Mouse (Mus musculus): ENCODE data around the gene Pitx2. TPM values are rescaled to one million over a fixed set of nuclear protein-coding genes. Genes with fewer than 3 reads are reported as not detected.

The Pitx2 gene
- polyA plus RNA-seq, 1 experiment = 9.9 TPM

GRCm38 (mm10) chr3:129222448-129223290 lies 23.0 kb downstream of the Pitx2 start:
- WGBS = 8% methylated on average over 21 of the region's 21 CpGs
- H3K27ac ChIP-seq (ENCODE audit: insufficient read depth, low read depth, low read length) = no peak overlapping the region
- peak overlapping the region; percentile 29; the same call in 1 of the 2 replicates for H3K4me3 ChIP-seq (ENCODE audit: insufficient read depth, low read depth, low read length)
- no peaks in the 10 kb centered on the region; the same call in 1 of the 2 replicates for H3K4me1 ChIP-seq (ENCODE audit: control insufficient read depth, insufficient read depth, low read length)
- peak; percentile 10 for DNase-seq
- H3K36me3 ChIP-seq (ENCODE audit: control insufficient read depth, insufficient read depth, low read length) = no peaks in the 10 kb centered on the region
- peaks cover 8% of the 10 kb centered on the region; the same call in 1 of the 2 replicates for H3K27me3 ChIP-seq (replicated peaks; ENCODE audit: control insufficient read depth, insufficient read depth, low read length)
- TF ChIP-seq CTCF (conservative IDR thresholded peaks at IDR 0.05; ENCODE audit: insufficient read depth, insufficient read length, low read depth, low read length) (no peak), POLR2A (IDR thresholded peaks at IDR 0.05; ENCODE audit: low read depth, low read length) (no peak)

GRCm38 (mm10) chr3:129223401-129223800 lies 23.7 kb downstream of the Pitx2 start:
- no peaks in the 10 kb centered on the region for H3K36me3 ChIP-seq (ENCODE audit: control insufficient read depth, insufficient read depth, low read length)
- no peak overlapping the region for H3K4me3 ChIP-seq (ENCODE audit: insufficient read depth, low read depth, low read length)
- TF ChIP-seq CTCF (conservative IDR thresholded peaks at IDR 0.05; ENCODE audit: insufficient read depth, insufficient read length, low read depth, low read length) (no peak), POLR2A (IDR thresholded peaks at IDR 0.05; ENCODE audit: low read depth, low read length) (no peak)
- H3K27me3 ChIP-seq (replicated peaks; ENCODE audit: control insufficient read depth, insufficient read depth, low read length) = peaks cover 5% of the 10 kb centered on the region; the same call in 1 of the 2 replicates
- peak; percentile 8 for DNase-seq
- WGBS = 10% methylated on average over 6 of the region's 6 CpGs
- H3K27ac ChIP-seq (ENCODE audit: insufficient read depth, low read depth, low read length) = no peak overlapping the region
- H3K4me1 ChIP-seq (ENCODE audit: control insufficient read depth, insufficient read depth, low read length) = no peaks in the 10 kb centered on the region; the same call in 1 of the 2 replicates

DNA sequence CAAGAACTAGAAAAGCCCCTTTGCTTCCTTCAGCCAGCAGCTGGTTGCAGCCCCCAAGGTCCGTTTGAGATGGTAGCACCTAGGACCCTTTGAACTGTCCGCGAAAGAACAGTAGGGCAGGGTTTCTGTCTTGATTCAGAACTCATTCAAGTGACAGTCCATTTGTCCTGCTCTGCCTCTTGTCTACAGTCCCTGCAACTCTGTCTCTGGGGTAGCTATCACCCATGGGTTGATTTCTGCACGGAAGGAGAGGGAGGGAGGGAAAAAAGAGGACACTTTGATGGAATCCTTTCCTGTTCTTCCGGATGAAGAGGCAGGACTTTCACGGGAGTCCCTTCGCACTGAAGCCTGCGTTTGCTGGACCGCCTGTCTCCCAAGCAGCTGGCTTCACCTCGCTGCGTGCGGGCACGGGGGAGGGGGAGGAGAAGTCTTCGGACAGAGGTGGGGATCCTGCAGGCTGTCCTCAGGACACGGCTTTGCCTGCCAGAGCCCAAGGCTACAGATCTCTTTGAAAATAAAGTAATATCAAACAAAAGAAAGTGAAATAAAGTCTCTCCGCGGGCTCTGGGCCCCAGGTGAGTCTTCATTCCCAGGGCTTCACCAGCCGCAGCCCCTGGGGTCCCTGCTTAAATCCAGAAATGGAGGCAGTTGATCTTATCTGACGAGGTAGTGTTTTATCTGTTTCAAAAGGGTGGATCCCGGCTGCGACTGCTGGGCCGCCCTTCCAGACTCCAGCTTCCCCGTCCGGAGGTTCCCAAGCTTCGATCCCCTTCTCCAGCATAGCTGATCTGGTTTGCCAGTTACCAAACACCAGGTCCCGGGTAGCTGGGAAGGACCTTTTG lies 24.5 kb downstream of the Pitx2 start:
- TF ChIP-seq CTCF (conservative IDR thresholded peaks at IDR 0.05; ENCODE audit: insufficient read depth, insufficient read length, low read depth, low read length) = no peak
- no peak for TF ChIP-seq POLR2A (IDR thresholded peaks at IDR 0.05; ENCODE audit: low read depth, low read length)
- H3K27ac ChIP-seq (ENCODE audit: insufficient read depth, low read depth, low read length) = peak overlapping the region; percentile 42
- peak overlapping the region; percentile 10 for H3K4me3 ChIP-seq (ENCODE audit: insufficient read depth, low read depth, low read length)
- H3K4me1 ChIP-seq (ENCODE audit: control insufficient read depth, insufficient read depth, low read length) = no peaks in the 10 kb centered on the region; the same call in 1 of the 2 replicates
- 3% methylated on average over 26 of the region's 26 CpGs for WGBS
- peaks cover 5% of the 10 kb centered on the region; the same call in 1 of the 2 replicates for H3K27me3 ChIP-seq (replicated peaks; ENCODE audit: control insufficient read depth, insufficient read depth, low read length)
- H3K36me3 ChIP-seq (ENCODE audit: control insufficient read depth, insufficient read depth, low read length) = no peaks in the 10 kb centered on the region
- DNase-seq = peak; percentile 54

- Histone ChIP-seq H3K4me3 (ENCODE audit: insufficient read depth, low read depth, low read length) (no peak overlapping the region), H3K27me3 (replicated peaks; ENCODE audit: control insufficient read depth, insufficient read depth, low read length) (peaks cover 5% of the 10 kb centered on the region; the same call in 1 of the 2 replicates)
- peak; percentile 82 for DNase-seq
Observed at GRCm38 (mm10) chr3:129224806-129225576, 25.3 kb downstream of the Pitx2 start.

DNA sequence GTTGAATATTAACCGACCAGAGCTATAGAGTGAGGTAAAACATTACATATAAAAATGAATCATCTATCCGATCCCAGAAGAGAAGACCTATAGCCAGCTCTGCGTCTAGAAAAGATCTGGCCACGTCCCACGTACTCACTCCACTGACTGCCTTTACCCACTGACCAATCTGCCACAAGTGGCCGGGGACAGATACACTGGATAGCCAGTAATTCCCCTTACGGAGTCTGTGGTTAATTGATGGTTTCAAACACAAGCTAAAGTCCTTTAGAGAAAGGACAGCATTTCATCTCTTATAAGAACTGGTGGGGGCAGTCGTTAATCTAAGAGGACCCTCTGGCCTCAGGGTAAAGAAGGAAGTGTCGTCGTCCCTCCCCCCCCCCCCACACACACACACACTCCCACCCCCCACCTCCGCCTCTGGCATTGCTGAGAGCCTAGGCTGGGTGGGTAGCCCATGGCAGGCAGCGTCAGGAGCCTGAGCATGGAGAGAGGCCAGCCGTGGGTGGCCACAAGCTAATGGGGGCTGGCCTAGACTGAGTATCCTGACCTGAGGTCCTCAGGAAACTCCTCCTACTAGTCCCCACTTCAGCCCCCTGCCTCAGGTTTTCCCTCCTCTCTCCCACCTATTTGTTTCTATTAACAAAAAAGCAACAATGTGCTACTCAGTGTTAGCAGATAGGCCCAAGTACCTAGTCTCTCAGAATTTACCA lies 26.1 kb downstream of the Pitx2 start:
- no peak for DNase-seq
- Histone ChIP-seq H3K4me3 (ENCODE audit: insufficient read depth, low read depth, low read length) (no peak overlapping the region), H3K27ac (ENCODE audit: insufficient read depth, low read depth, low read length) (no peak overlapping the region), H3K36me3 (ENCODE audit: control insufficient read depth, insufficient read depth, low read length) (no peaks in the 10 kb centered on the region), H3K4me1 (ENCODE audit: control insufficient read depth, insufficient read depth, low read length) (no peaks in the 10 kb centered on the region; the same call in 1 of the 2 replicates), H3K27me3 (replicated peaks; ENCODE audit: control insufficient read depth, insufficient read depth, low read length) (peaks cover 5% of the 10 kb centered on the region; the same call in 1 of the 2 replicates)
- TF ChIP-seq CTCF (conservative IDR thresholded peaks at IDR 0.05; ENCODE audit: insufficient read depth, insufficient read length, low read depth, low read length) = no peak
- TF ChIP-seq POLR2A (IDR thresholded peaks at IDR 0.05; ENCODE audit: low read depth, low read length) = no peak
- 8% methylated on average over 13 of the region's 13 CpGs for WGBS

More at GRCm38 (mm10) chr3:129224806-129225576, 25.3 kb downstream of the Pitx2 start:
- no peak overlapping the region for H3K27ac ChIP-seq (ENCODE audit: insufficient read depth, low read depth, low read length)
- no peaks in the 10 kb centered on the region; the same call in 1 of the 2 replicates for H3K4me1 ChIP-seq (ENCODE audit: control insufficient read depth, insufficient read depth, low read length)
- no peak for TF ChIP-seq CTCF (conservative IDR thresholded peaks at IDR 0.05; ENCODE audit: insufficient read depth, insufficient read length, low read depth, low read length)
- TF ChIP-seq POLR2A (IDR thresholded peaks at IDR 0.05; ENCODE audit: low read depth, low read length) = no peak
- WGBS = 2% methylated on average over 40 of the region's 40 CpGs
- no peaks in the 10 kb centered on the region for H3K36me3 ChIP-seq (ENCODE audit: control insufficient read depth, insufficient read depth, low read length)

DNA sequence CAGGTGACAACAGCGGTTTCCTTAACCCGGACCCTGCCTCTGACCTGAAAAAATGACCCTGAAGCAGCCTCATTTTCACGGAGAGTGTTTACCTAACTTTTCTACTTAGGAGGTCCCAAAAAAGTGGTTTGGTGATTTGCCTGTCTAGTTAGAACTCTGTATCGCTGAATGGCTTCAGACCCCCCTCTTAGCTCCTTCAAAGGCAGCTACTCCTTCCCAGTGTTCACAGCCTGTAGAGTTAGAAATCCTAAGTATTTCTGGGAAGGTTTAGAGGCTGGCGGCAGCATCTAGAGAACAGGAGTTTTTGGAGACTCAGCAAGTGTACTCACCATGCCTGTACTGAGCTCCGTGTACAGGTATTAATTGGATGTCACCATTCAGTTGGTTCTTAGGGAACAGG lies 27.0 kb downstream of the Pitx2 start:
- no peak for DNase-seq
- 13% methylated on average over 6 of the region's 6 CpGs for WGBS
- H3K27ac ChIP-seq (ENCODE audit: insufficient read depth, low read depth, low read length) = no peak overlapping the region

More for the DNA sequence above, 27.0 kb downstream of the Pitx2 start:
- no peaks in the 10 kb centered on the region for H3K36me3 ChIP-seq (ENCODE audit: control insufficient read depth, insufficient read depth, low read length)
- 0 out of 2 replicates have a peak, but pooled peaks cover 2% of the 10 kb centered on the region for H3K27me3 ChIP-seq (replicated peaks; ENCODE audit: control insufficient read depth, insufficient read depth, low read length)
- no peak for TF ChIP-seq CTCF (conservative IDR thresholded peaks at IDR 0.05; ENCODE audit: insufficient read depth, insufficient read length, low read depth, low read length)
- no peak for TF ChIP-seq POLR2A (IDR thresholded peaks at IDR 0.05; ENCODE audit: low read depth, low read length)
- no peak overlapping the region for H3K4me3 ChIP-seq (ENCODE audit: insufficient read depth, low read depth, low read length)
- H3K4me1 ChIP-seq (ENCODE audit: control insufficient read depth, insufficient read depth, low read length) = no peaks in the 10 kb centered on the region; the same call in 1 of the 2 replicates

Data from kidney, adult 2 months (tissue).